10 mouse cellular contexts compared by ENCODE assay signal in the genomic region with DNA sequence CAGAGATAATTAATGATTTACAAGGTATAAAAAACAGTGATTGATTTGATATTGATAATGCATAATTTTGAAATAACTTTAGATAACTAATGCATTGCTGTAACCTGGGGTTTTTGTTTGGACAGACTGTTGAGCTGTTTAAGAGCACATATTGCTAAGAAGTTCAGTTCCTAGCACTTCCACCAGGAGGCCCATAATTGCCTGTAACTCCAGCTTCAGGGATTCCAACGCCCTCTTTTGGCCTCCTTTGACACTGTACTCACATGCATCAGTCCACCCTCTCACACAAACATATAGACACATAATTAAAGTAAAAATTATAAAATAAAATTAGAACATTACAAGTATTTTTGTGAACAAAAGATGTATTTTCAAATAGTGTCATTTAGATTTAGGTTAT. TPM values are rescaled to one million over a fixed set of nuclear protein-coding genes. Genes with fewer than 3 reads are reported as not detected.
DNase-seq lines count a peak whose midpoint lies in the region; ATAC-seq and TF ChIP-seq lines count a peak whose summit lies in the region.
"Had no signal": no experiment of that assay in that cellular context is flagged by ENCODE, and none has a peak within 500 bp of the region (broad histone marks: within the 10 kb centered on the region; RNA-seq: fewer than 3 reads in every experiment).

No protein-coding gene starts in this region.

- H3K9ac ChIP-seq in limb, embryonic 14.5 days (ENCODE audit: low read depth, low read length, severe bottlenecking), result no peak overlapping the region
- H3K9ac ChIP-seq: embryonic facial prominence, embryonic 15.5 days; limb, embryonic 12.5 days had no signal

- ATAC-seq in limb, embryonic 14.5 days (ENCODE audit: low FRiP score, low read depth), result no peak

- no peak for TF ChIP-seq POLR2A in limb, embryonic 14.5 days (IDR thresholded peaks at IDR 0.05; ENCODE audit: borderline replicate concordance, extremely low read depth, insufficient read depth, insufficient read length)

- no peak overlapping the region for H3K4me3 ChIP-seq in limb, embryonic 14.5 days (replicated peaks; ENCODE audit: low read length)
- no peak overlapping the region for H3K4me3 ChIP-seq in limb, embryonic 10.5 days
- H3K4me3 ChIP-seq: embryonic facial prominence, embryonic 15.5 days; limb, embryonic 12.5 days had no signal

- H3K27me3 ChIP-seq in limb, embryonic 14.5 days (ENCODE audit: control insufficient read depth, insufficient read depth, low read length), result no peaks in the 10 kb centered on the region
- no peaks in the 10 kb centered on the region for H3K27me3 ChIP-seq in limb, embryonic 10.5 days (ENCODE audit: low read depth, poor library complexity, severe bottlenecking)
- H3K27me3 ChIP-seq: embryonic facial prominence, embryonic 15.5 days; limb, embryonic 12.5 days had no signal

- 55% methylated on average over 1 of the region's 1 CpGs for WGBS in limb, embryonic 14.5 days
- 72% methylated on average over 1 of the region's 1 CpGs for WGBS in limb, embryonic 10.5 days

- H3K4me2 ChIP-seq in limb, embryonic 14.5 days (replicated peaks; ENCODE audit: low read depth, low read length, severe bottlenecking), result no peak overlapping the region
- H3K4me2 ChIP-seq: embryonic facial prominence, embryonic 15.5 days; limb, embryonic 12.5 days had no signal

- H3K4me1 ChIP-seq in limb, embryonic 14.5 days (ENCODE audit: control insufficient read depth, insufficient read depth, low read length), result no peaks in the 10 kb centered on the region
- H3K4me1 ChIP-seq in limb, embryonic 10.5 days, result no peaks in the 10 kb centered on the region
- H3K4me1 ChIP-seq: embryonic facial prominence, embryonic 15.5 days; limb, embryonic 12.5 days had no signal

- no peak overlapping the region for H3K27ac ChIP-seq in limb, embryonic 14.5 days (replicated peaks; ENCODE audit: low read depth, low read length)
- H3K27ac ChIP-seq in limb, embryonic 10.5 days, result no peak overlapping the region
- H3K27ac ChIP-seq: embryonic facial prominence, embryonic 15.5 days; limb, embryonic 12.5 days had no signal

- no peaks in the 10 kb centered on the region for H3K9me3 ChIP-seq in limb, embryonic 14.5 days (ENCODE audit: control insufficient read depth, low read length)
- H3K9me3 ChIP-seq in limb, embryonic 10.5 days (replicated peaks), result no peaks in the 10 kb centered on the region
- H3K9me3 ChIP-seq: embryonic facial prominence, embryonic 15.5 days; limb, embryonic 12.5 days had no signal

- DNase-seq in limb, embryonic 14.5 days (ENCODE audit: low spot score), result peak; percentile 27
- DNase-seq in limb, embryonic 10.5 days (ENCODE audit: low spot score), result no peak
- DNase-seq in NIH3T3 (ENCODE audit: low read depth), result peak; percentile 51
- DNase-seq in embryo, embryonic 11 days, result peak; percentile 41
- DNase-seq in retina, postnatal 1 day, result peak; percentile 30
- no peak for DNase-seq in left cerebral cortex, adult 8-10 months (ENCODE audit: low spot score in 2 of 2)
- no peak for DNase-seq in spleen, postnatal 36 days (ENCODE audit: low spot score in 2 of 2)
- no peak for DNase-seq in heart, adult 8-10 months (ENCODE audit: low spot score)

- peaks cover 63% of the 10 kb centered on the region for H3K36me3 ChIP-seq in limb, embryonic 14.5 days (ENCODE audit: control insufficient read depth, insufficient read depth, low read length)
- peaks cover 82% of the 10 kb centered on the region for H3K36me3 ChIP-seq in limb, embryonic 10.5 days

RNA-seq across cellular contexts. Expression of gene Pqlc3, which starts 41.4 kb away (rescaled TPM):
- 8.4 and 10.6 TPM in 2 replicates for polyA plus RNA-seq in limb, embryonic 14.5 days (2012; rRNA removed)
- polyA plus RNA-seq in limb, embryonic 14.5 days (2014; fragmentation: Nextera tagmentation; extraction: Ambion mirVana), result 12.8 and 13.5 TPM in 2 replicates
- polyA plus RNA-seq in limb, embryonic 10.5 days (2016; fragmentation: Nextera tagmentation; extraction: Ambion mirVana), result 3.3 and 4.3 TPM in 2 replicates
- total RNA-seq in left cerebral cortex, adult 8-10 months (2022), result 1 to 10 TPM; 1.2 to 1.9 (median 1.8) TPM
- 1 to 10 TPM; 2.7 to 3.6 (median 3.1) TPM for total RNA-seq in heart, adult 8-10 months (2022)

RNA-seq across cellular contexts. Expression of gene 2410004P03Rik, which starts 52.7 kb away (rescaled TPM):
- 0.21 and 0.45 TPM in 2 replicates for polyA plus RNA-seq in limb, embryonic 14.5 days (2012; rRNA removed)
- polyA plus RNA-seq in limb, embryonic 14.5 days (2014; fragmentation: Nextera tagmentation; extraction: Ambion mirVana), result 0.50 and 0.80 TPM in 2 replicates
- polyA plus RNA-seq in limb, embryonic 10.5 days (2016; fragmentation: Nextera tagmentation; extraction: Ambion mirVana), result 0.84 and 1.2 TPM in 2 replicates
- 1 to 10 TPM in 1 of 4 experiments, under 1 TPM in 3; 0.74 to 1.1 (median 0.85) TPM for total RNA-seq in left cerebral cortex, adult 8-10 months (2022)
- not detected for total RNA-seq in heart, adult 8-10 months (2022)

Comparison
In these comparisons a context has a peak if more than half of its experiments do, and no peak if none do; other contexts are left out.
1. DNase-seq: peak in limb, embryonic 14.5 days (single experiment), NIH3T3 (single experiment), embryo, embryonic 11 days (single experiment) and retina, postnatal 1 day (single experiment); none in limb, embryonic 10.5 days (single experiment), left cerebral cortex, adult 8-10 months (0 of 2), spleen, postnatal 36 days (0 of 2) and heart, adult 8-10 months (single experiment).